Mouse (Mus musculus) heart, adult 9 months (tissue): ENCODE data around the gene Kif5a.

ENCODE experiments used
- DNase-seq, 2 experiments: peaks; one replicate each; pipeline ENCODE4 v3.0.0; 2022; ENCODE audit warnings: low spot score in 2 of 2

Gene Kif5a

GRCm38 (mm10) chr10:127217177-127217576 is 46.0 kb downstream of the Kif5a start:
- DNase-seq, result no peak

GRCm38 (mm10) chr10:127216456-127216855 is 46.7 kb downstream of the Kif5a start:
- no peak for DNase-seq

GRCm38 (mm10) chr10:127214422-127214803 is 48.7 kb downstream of the Kif5a start:
- DNase-seq, result no peak

GRCm38 (mm10) chr10:127213704-127214421 is 49.3 kb downstream of the Kif5a start:
- no peak for DNase-seq

- no peak for DNase-seq
These were observed 49.9 kb downstream of the Kif5a start for GRCm38 (mm10) chr10:127213272-127213671.

GRCm38 (mm10) chr10:127211414-127211854 is 51.7 kb downstream of the Kif5a start, which contains the start of gene Pip4k2c:
Gene Pip4k2c (minus strand): TSS chr10:127211585.
- peak; percentile 89 to 90 for DNase-seq

GRCm38 (mm10) chr10:127210961-127211405 is 52.2 kb downstream of the Kif5a start:
- no peak for DNase-seq

- DNase-seq, result no peak
These were observed 53.1 kb downstream of the Kif5a start for GRCm38 (mm10) chr10:127209928-127210570.

- DNase-seq, result no peak
These were observed 54.2 kb downstream of the Kif5a start for GRCm38 (mm10) chr10:127208921-127209320.

GRCm38 (mm10) chr10:127205373-127205772 is 57.8 kb downstream of the Kif5a start:
- DNase-seq, result no peak

- DNase-seq, result no peak
These were observed 58.6 kb downstream of the Kif5a start for GRCm38 (mm10) chr10:127204589-127204988.

- no peak for DNase-seq
These were observed 60.0 kb downstream of the Kif5a start for GRCm38 (mm10) chr10:127203106-127203505.

- no peak for DNase-seq
These were observed 62.9 kb downstream of the Kif5a start for GRCm38 (mm10) chr10:127200279-127200678.

- no peak for DNase-seq
These were observed 63.7 kb downstream of the Kif5a start for GRCm38 (mm10) chr10:127199474-127199873.

GRCm38 (mm10) chr10:127199068-127199467 is 64.1 kb downstream of the Kif5a start:
- DNase-seq, result no peak

- no peak for DNase-seq
These were observed 64.7 kb downstream of the Kif5a start for GRCm38 (mm10) chr10:127198492-127198891.

- no peak for DNase-seq
These were observed 65.5 kb downstream of the Kif5a start for GRCm38 (mm10) chr10:127197505-127198110.

- no peak for DNase-seq
These were observed 66.0 kb downstream of the Kif5a start for GRCm38 (mm10) chr10:127197104-127197503.

GRCm38 (mm10) chr10:127196392-127196791 is 66.8 kb downstream of the Kif5a start:
- DNase-seq, result peak; percentile 85 to 91

GRCm38 (mm10) chr10:127195328-127196129 is 67.6 kb downstream of the Kif5a start, which contains the start of gene Dtx3:
Gene Dtx3 (minus strand): TSS chr10:127195728.
- no peak for DNase-seq

- peak; percentile 72 to 78 for DNase-seq
These were observed 68.5 kb downstream of the Kif5a start for GRCm38 (mm10) chr10:127194428-127195327.
